Mouse (Mus musculus): ENCODE results near the gene Nodal.
A peak's percentile ranks its signal among the peaks of the same experiment; 100 is the strongest.
"Not testable (repeated sequence)": the region's sequence is repeated elsewhere in the genome, so short reads cannot be mapped to it uniquely, and the experiment has no call there.

The Nodal gene

GRCm38 (mm10) chr10:61428416-61428815, 10.6 kb downstream of the Nodal start:
- DNase-seq (ENCODE audit: low read depth in 2 of 2, low spot score in 2 of 2): no peak

DNA sequence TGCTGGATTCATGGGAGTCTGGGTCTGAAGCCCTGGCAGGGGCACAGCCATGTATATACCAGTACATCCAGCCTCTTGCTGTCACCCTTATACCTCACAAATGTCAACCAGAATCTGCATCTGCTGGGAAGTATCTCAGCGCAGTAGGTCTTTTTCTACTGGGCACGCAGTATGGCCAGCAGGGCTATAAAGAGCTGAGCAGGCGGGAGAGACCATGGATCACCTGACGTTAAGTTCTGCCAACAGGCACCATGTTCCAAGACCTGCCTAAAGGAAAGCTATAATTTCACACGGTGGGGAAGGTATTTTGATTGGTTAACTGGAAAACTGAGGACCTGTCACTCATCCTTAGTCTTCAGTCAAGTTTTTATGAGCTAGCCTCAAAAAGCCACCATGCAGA, 11.3 kb downstream of the Nodal start:
- DNase-seq (ENCODE audit: low read depth in 2 of 2, low spot score in 2 of 2): no peak

- no peak for DNase-seq (ENCODE audit: low read depth in 2 of 2, low spot score in 2 of 2)
Observed at GRCm38 (mm10) chr10:61431375-61431774, 13.6 kb downstream of the Nodal start.

GRCm38 (mm10) chr10:61440202-61440800, 22.5 kb downstream of the Nodal start:
- no peak for DNase-seq (ENCODE audit: low read depth in 2 of 2, low spot score in 2 of 2)

GRCm38 (mm10) chr10:61443456-61443855, 25.7 kb downstream of the Nodal start:
- no peak for DNase-seq (ENCODE audit: low read depth in 2 of 2, low spot score in 2 of 2)

DNA sequence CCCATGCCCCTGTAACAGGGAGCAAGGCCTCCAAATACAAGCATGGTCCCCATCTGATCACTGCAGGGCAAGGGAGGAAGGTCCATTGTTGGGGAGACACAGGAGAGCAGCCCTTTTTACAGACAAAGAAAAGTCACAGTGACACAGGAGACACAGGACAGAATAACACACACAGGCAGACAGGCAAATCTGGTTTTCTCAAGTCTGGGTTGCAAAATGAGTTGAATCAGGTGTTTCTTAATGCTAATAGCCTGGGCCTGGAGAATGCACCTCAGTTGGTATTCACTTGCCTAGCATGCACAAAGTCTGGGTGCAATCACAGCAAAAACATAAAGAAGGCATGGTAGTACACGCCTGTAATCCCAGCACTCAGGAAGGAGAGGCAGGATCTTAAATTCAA, 26.1 kb downstream of the Nodal start:
- DNase-seq (ENCODE audit: low read depth in 2 of 2, low spot score in 2 of 2): no peak

- DNase-seq (ENCODE audit: low read depth in 2 of 2, low spot score in 2 of 2): no peak
Observed at GRCm38 (mm10) chr10:61445016-61445415, 27.2 kb downstream of the Nodal start.

- DNase-seq (ENCODE audit: low read depth in 2 of 2, low spot score in 2 of 2): no peak
Observed at GRCm38 (mm10) chr10:61447581-61448353, 30.0 kb downstream of the Nodal start.

DNA sequence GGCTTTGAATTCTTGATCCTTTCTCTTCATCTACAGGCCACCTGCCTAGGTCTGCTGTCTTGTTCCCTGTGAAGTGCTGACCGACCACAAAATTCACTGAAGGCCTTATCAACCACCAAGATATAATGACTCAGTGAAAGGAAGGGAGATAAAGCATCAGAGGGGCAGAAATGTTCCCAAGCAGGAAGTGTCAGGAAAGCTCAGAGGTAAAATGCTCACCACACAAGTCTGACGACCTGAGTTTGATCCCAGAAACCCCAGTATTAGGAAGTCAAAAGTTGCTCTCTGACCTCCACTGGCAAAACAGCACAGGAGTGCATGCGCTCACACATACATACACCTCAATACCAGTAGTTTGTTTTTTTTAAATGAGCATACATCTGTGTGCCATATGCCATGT, 31.1 kb downstream of the Nodal start:
- DNase-seq (ENCODE audit: low read depth in 2 of 2, low spot score in 2 of 2): no peak

DNA sequence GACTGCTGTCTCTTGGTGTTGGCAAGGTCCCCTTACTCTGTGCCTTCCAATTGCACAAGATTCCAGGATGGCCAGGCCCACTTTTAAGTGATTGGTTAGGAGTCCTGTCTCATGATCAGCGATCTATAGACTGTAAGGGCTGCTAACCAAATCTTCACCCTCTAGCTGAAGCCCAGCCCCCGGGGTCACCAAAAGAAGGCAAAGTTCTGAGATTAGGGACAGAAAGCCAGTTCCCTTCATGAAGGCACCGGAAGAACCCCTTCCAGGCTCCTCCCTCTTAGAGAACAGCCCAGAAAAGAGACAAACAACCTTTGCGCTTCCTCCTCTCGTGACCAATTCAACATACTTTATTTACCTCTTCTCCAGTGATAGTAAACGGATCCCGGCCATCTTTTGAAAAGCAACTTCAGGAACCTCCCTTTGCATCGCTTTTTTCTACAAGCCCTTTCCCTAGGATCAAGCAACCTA, 33.7 kb downstream of the Nodal start:
- peak; percentile 48 to 64 for DNase-seq (ENCODE audit: low read depth in 2 of 2, low spot score in 2 of 2)

GRCm38 (mm10) chr10:61451931-61452617, 34.3 kb downstream of the Nodal start:
- peak; percentile 44 for DNase-seq (ENCODE audit: low read depth in 2 of 2, low spot score in 2 of 2)

- peak; percentile 100 for DNase-seq (ENCODE audit: low read depth in 2 of 2, low spot score in 2 of 2)
Observed at GRCm38 (mm10) chr10:61452645-61453044, 34.9 kb downstream of the Nodal start, which contains the start of gene Eif4ebp2. Gene Eif4ebp2, minus strand, starts transcription at chr10:61452661.

DNA sequence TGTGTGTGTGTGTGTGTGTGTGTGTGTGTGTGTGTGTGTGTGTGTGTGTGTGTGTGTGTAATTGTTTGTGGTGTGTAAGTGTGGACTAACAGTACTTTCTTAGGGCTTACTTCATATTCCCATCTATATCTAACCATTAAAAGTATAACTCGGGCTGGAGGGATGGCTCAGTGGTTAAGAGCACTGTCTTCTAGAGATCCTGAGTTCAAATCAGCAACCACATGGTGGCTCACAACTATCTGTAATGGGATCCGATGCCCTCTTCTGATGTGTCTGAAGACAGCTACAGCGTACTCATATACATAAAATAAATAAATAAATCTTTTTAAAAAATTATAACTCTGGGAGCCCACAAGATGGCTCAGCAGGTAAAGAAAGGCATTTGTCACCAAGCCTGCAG, 35.4 kb downstream of the Nodal start:
- DNase-seq (ENCODE audit: low read depth in 2 of 2, low spot score in 2 of 2): not testable (repeated sequence)

GRCm38 (mm10) chr10:61457182-61457581, 39.4 kb downstream of the Nodal start:
- DNase-seq (ENCODE audit: low read depth in 2 of 2, low spot score in 2 of 2): no peak

GRCm38 (mm10) chr10:61465009-61465408, 47.2 kb downstream of the Nodal start:
- no peak for DNase-seq (ENCODE audit: low read depth in 2 of 2, low spot score in 2 of 2)

DNA sequence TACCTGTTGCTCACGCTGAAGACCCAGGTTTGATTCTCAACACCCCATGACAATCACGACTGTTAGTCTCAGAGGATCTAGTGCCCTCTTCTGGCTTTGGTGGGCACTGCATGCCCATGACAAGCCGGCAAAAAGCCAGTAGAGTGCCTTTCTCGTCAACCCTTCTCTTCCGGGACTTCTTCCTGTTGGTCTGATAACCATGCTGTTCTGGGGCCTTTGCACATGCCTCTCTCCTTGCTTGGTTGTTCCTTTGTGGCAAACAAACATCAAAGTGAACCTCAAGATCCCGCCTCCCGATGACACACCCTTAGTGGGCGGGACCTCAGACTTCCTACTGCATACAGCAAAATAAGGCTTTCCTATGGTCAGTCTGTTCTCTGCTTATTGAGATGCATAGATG, 48.5 kb downstream of the Nodal start:
- DNase-seq (ENCODE audit: low read depth in 2 of 2, low spot score in 2 of 2): peak; percentile 33 to 51

DNA sequence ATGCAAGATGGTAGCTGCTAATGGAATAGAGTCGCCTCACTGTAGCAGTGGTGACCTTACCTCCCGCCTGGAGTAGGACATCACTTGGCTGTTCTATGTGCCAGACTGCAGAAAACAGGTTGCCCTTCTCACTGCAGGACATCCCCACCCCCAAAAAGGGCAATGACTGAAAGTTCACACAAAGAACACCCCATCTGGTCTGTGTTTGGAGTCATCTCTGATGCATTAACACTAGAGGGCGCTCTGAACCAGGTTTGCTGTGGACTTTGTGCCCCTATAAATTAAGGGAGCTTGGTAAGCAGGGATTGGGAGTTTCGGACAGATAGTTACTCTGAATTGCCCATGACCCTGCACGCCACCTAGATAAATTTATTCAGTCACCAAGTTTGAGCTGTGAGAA, 49.1 kb downstream of the Nodal start:
- peak in 1 of 2 experiments; percentile 20 for DNase-seq (ENCODE audit: low read depth in 2 of 2, low spot score in 2 of 2)

GRCm38 (mm10) chr10:61468900-61469299, 51.1 kb downstream of the Nodal start:
- no peak for DNase-seq (ENCODE audit: low read depth in 2 of 2, low spot score in 2 of 2)

DNA sequence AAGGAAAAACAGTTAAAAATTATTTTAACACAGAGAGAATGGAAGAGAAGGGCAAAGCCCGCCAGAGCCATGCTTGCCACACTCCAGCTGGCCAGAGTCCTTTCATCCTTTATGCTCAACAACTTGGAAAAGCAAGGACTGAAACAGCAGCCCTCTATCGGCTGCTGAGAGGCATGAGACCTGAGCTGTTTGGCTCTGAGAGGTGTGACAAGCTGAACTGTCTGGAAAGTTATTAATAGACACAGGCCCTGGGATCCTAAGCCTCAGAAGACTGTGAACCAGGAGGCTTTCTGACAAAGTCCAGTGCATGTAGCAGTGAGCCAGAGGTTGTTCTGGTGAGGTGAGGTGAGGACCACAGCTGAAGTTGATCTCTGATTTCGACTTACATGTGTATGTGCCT, 55.9 kb downstream of the Nodal start:
- DNase-seq (ENCODE audit: low read depth in 2 of 2, low spot score in 2 of 2): no peak

DNA sequence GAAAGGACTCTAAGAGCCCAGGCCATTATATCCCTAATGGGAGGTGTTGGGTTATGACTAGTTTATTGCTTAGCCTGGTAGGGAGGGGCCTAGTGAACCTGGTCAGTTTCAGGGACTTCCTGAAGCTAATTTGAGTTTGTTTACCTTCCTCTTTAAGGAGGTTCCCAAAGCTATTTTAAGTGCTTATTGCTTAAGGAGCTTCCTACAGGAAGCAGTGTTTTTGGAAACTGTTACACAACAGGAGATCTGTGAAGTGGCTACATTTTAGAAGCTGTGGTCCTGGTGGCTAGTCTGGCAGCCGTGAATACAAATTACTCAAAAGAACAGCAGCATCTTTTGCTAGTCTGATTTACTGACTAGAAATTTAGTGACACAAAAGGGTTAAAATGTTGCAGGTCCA, 56.6 kb downstream of the Nodal start:
- DNase-seq (ENCODE audit: low read depth in 2 of 2, low spot score in 2 of 2): no peak

All from CD8-positive naive resting alpha-beta T cell, adult 2 months (primary cell).